Mouse (Mus musculus) kidney, embryonic 16.5 days (tissue): Measurements from ENCODE around the gene Hsf4. TPM values are rescaled to one million over a fixed set of nuclear protein-coding genes. Genes with fewer than 3 reads are reported as not detected.

Source experiments
- ATAC-seq: fragments of 200-750 bp; cut with Nextera tagmentation; 2 replicates; pipeline ENCODE4 v1.8.0; 2017; ENCODE audit warnings: moderate TSS enrichment; ENCODE audit not compliant: low FRiP score, low TSS enrichment
- H3K27ac ChIP-seq: fragments of 300-500 bp; sonication (generic); 2 replicates; pipeline ENCODE4 v1.5.1; 2014; ENCODE audit warnings: low read length
- H3K27me3 ChIP-seq: fragments of 300-500 bp; sonication (generic); 2 replicates; pipeline ENCODE4 v1.6.1; 2014; ENCODE audit warnings: low read length, control low read depth, mixed read lengths; ENCODE audit not compliant: insufficient read depth
- H3K36me3 ChIP-seq: fragments of 300-500 bp; sonication (generic); 2 replicates; pipeline ENCODE4 v1.6.1; 2014; ENCODE audit warnings: low read length, control low read depth, mixed read lengths; ENCODE audit not compliant: insufficient read depth
- H3K4me1 ChIP-seq: fragments of 300-500 bp; sonication (generic); 2 replicates; pipeline ENCODE4 v1.6.1; 2014; ENCODE audit warnings: low read length, control low read depth, mixed read lengths; ENCODE audit not compliant: insufficient read depth
- H3K4me2 ChIP-seq: fragments of 300-500 bp; sonication (generic); replicated peaks from 2 replicates; pipeline ENCODE4 v1.6.1; 2014; ENCODE audit warnings: low read depth, low read length
- H3K4me3 ChIP-seq: fragments of 300-500 bp; sonication (generic); 2 replicates; pipeline ENCODE4 v1.5.1; 2014; ENCODE audit warnings: mild to moderate bottlenecking, low read length
- H3K9ac ChIP-seq: fragments of 300-500 bp; sonication (generic); replicated peaks from 2 replicates; pipeline ENCODE4 v1.6.1; 2014; ENCODE audit warnings: low read length
- H3K9me3 ChIP-seq: fragments of 300-500 bp; sonication (generic); 2 replicates; pipeline ENCODE4 v1.6.1; 2016; ENCODE audit warnings: low read length, control low read depth
- WGBS: fragments of 180-500 bp; shearing (Covaris S2); extraction: QIAGEN DNeasy Blood & Tissue Kit; methylation state at CpG from one replicate; pipeline ENCODE4 v1.1.7; 2014; 5-methylcytosine and 5-hydroxymethylcytosine counted together
- polyA plus RNA-seq: library from polyadenylated mRNA; unstranded; fragments of >200 nt; fragmentation: Nextera tagmentation; extraction: Ambion mirVana; gene quantifications from 2 replicates; pipeline ENCODE4 v1.2.1, GENCODE M21; 2015

Gene Hsf4
- polyA plus RNA-seq, 1 experiment from 2014 or later, result 0.16 TPM

DNA sequence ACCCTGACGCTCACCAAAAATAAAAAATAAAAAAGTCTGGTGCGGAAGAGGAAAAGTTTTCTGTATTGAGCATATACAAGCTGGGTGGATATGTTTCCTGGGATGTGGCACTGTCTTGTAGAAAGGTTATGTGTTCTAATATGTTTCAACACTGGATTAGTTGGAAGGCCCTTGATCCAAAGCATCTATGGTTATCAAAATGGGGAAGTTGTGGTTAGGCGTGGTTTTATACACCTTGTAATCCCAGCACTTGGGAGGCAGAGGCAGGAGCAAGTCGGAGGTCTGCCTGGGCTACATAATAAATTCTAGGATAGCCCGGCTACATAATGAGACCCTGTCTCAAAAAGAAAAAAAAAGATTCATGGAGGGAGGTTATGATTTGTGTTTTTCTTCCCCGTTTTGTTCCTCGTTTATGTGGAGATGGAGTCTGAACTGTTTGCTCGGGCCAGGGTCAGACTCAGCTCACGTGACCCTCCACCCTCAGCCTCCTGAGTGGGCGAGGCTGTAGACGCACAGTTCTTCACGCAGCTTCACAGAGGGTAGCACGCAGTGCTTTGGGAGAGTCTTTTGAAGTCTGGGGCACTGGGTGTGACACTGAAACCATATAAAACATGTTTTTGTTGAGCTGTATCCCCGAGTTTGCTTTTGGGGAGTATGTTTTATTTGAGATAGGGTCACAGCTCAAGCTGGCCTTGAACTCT, 32.0 kb upstream of the Hsf4 start:
- H3K9ac ChIP-seq, result no peak overlapping the region
- H3K9me3 ChIP-seq, result no peaks in the 10 kb centered on the region
- H3K4me3 ChIP-seq, result no peak overlapping the region
- no peak for ATAC-seq
- WGBS, result 80% methylated on average over 14 of the region's 14 CpGs
- no peaks in the 10 kb centered on the region for H3K27me3 ChIP-seq
- H3K4me2 ChIP-seq, result no peak overlapping the region
- no peaks in the 10 kb centered on the region for H3K4me1 ChIP-seq
- H3K36me3 ChIP-seq, result peaks cover 36% of the 10 kb centered on the region
- H3K27ac ChIP-seq, result no peak overlapping the region

GRCm38 (mm10) chr8:105241016-105241415, 28.6 kb upstream of the Hsf4 start:
- no peak overlapping the region for H3K4me2 ChIP-seq
- H3K9ac ChIP-seq, result no peak overlapping the region
- no peak overlapping the region for H3K27ac ChIP-seq
- 97% methylated on average over 7 of the region's 7 CpGs for WGBS
- no peaks in the 10 kb centered on the region for H3K4me1 ChIP-seq
- no peaks in the 10 kb centered on the region for H3K9me3 ChIP-seq
- no peak for ATAC-seq
- peaks cover 30% of the 10 kb centered on the region for H3K36me3 ChIP-seq
- H3K4me3 ChIP-seq, result no peak overlapping the region
- no peaks in the 10 kb centered on the region for H3K27me3 ChIP-seq

- H3K36me3 ChIP-seq, result peaks cover 41% of the 10 kb centered on the region
- 92% methylated on average over 6 of the region's 6 CpGs for WGBS
- ATAC-seq, result no peak
- H3K9me3 ChIP-seq, result no peaks in the 10 kb centered on the region
- H3K4me2 ChIP-seq, result no peak overlapping the region
- no peak overlapping the region for H3K4me3 ChIP-seq
- no peak overlapping the region for H3K27ac ChIP-seq
- H3K9ac ChIP-seq, result no peak overlapping the region
- H3K4me1 ChIP-seq, result peaks cover 11% of the 10 kb centered on the region
- H3K27me3 ChIP-seq, result peaks cover 9% of the 10 kb centered on the region; the same call in 1 of the 2 replicates
These were observed 17.6 kb upstream of the Hsf4 start for GRCm38 (mm10) chr8:105251954-105252353.

DNA sequence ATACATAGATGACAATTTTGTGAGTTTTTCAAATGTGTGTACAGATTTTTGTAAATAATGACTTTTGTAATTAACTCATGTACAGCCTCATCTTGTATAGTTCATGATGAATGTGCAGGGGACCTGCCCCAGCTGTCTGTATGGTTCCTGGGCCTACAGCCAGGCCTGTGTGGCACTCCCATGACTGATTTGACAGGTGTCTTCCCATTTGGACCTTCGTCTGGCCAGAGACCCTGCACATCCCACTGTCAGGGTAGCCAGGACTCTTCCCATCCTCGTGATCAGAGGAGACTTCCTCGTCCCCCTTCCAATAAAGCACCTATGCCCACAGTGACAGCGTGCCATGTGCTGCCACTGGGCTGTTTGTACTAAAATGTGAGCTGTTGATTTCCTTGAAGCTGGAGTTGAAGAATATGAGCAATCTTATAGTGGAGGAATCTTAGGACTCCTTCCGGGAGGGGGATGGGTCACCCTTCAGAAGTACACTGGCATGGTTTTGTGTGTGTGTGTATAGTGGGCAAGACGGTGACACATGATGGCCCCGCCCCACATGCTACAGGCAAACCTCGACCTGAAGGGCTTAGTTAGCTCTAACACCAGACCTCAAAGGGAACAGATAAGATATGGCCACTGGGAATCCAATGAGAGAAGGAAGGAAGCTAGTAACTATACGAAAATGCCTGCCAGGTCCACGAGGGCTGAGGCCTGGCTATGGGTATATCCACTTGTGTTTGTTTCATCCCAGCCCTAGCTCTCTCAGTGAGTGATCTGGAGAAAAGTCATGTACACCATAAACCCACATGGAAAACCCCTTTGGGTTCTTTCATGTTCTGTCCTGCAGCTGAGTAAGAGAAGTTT, 16.7 kb upstream of the Hsf4 start:
- peaks cover 41% of the 10 kb centered on the region for H3K36me3 ChIP-seq
- no peak overlapping the region for H3K4me3 ChIP-seq
- 86% methylated on average over 10 of the region's 10 CpGs for WGBS

DNA sequence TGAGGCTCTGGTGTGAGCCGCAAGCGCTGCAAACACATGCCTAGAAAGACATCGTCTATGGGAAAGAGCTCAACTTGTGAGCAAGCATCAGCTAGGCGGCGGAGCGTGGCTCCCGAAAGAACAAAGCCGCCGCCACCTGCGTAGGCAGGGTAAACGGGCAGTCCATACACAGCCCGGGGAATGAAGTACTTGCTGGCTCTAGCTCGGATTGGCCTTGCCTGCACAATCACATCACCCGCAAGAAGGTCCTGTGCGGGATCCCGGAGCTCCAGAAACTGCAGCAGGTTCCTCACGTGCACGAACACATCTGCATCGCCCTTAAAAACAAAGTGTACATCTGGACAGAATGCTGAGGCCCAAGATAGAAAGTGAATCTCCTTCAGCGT, 15.8 kb upstream of the Hsf4 start:
- peak overlapping the region; percentile 47 for H3K9ac ChIP-seq

More for the DNA sequence above, 16.7 kb upstream of the Hsf4 start:
- no peak overlapping the region for H3K27ac ChIP-seq
- peaks cover 15% of the 10 kb centered on the region for H3K27me3 ChIP-seq
- no peak for ATAC-seq
- no peak overlapping the region for H3K9ac ChIP-seq
- H3K4me1 ChIP-seq, result peaks cover 11% of the 10 kb centered on the region
- no peaks in the 10 kb centered on the region for H3K9me3 ChIP-seq
- H3K4me2 ChIP-seq, result no peak overlapping the region

GRCm38 (mm10) chr8:105254152-105254965, 15.2 kb upstream of the Hsf4 start:
- Histone ChIP-seq H3K27ac (peak overlapping the region; percentile 68), H3K27me3 (peaks cover 30% of the 10 kb centered on the region), H3K36me3 (peaks cover 31% of the 10 kb centered on the region), H3K4me2 (peak overlapping the region; percentile 97), H3K9ac (peak overlapping the region; percentile 73), H3K9me3 (no peaks in the 10 kb centered on the region), H3K4me3 (peak overlapping the region; percentile 64), H3K4me1 (peaks cover 21% of the 10 kb centered on the region)
- under 1% methylated on average over 71 of the region's 74 CpGs for WGBS
- peak; percentile 86 for ATAC-seq

More for the DNA sequence above, 15.8 kb upstream of the Hsf4 start:
- Histone ChIP-seq H3K9me3 (no peaks in the 10 kb centered on the region), H3K36me3 (peaks cover 34% of the 10 kb centered on the region), H3K4me3 (peak overlapping the region; percentile 64), H3K27ac (no peak overlapping the region), H3K4me1 (peaks cover 15% of the 10 kb centered on the region), H3K4me2 (peak overlapping the region; percentile 97), H3K27me3 (peaks cover 24% of the 10 kb centered on the region)
- WGBS, result 35% methylated on average over 20 of the region's 20 CpGs
- ATAC-seq, result peak; percentile 40; the same call in 1 of the 2 replicates

- 2% methylated on average over 14 of the region's 14 CpGs for WGBS
- H3K27me3 ChIP-seq, result peaks cover 34% of the 10 kb centered on the region
- peak; percentile 74 for ATAC-seq
These were observed 14.6 kb upstream of the Hsf4 start, which contains the start of gene B3gnt9 for GRCm38 (mm10) chr8:105254966-105255350. Gene B3gnt9 (minus strand): TSS chr8:105255153.

GRCm38 (mm10) chr8:105257318-105258114, 12.1 kb upstream of the Hsf4 start:
- Histone ChIP-seq H3K4me3 (no peak overlapping the region), H3K27me3 (peaks cover 56% of the 10 kb centered on the region)

More at GRCm38 (mm10) chr8:105254966-105255350, 14.6 kb upstream of the Hsf4 start, which contains the start of gene B3gnt9:
- H3K4me3 ChIP-seq, result peak within 1 kb of the TSS; percentile 64
- H3K27ac ChIP-seq, result peak within 1 kb of the TSS; percentile 68
- H3K9me3 ChIP-seq, result no peaks in the 10 kb centered on the region
- peaks cover 26% of the 10 kb centered on the region for H3K4me1 ChIP-seq
- peaks cover 26% of the 10 kb centered on the region for H3K36me3 ChIP-seq
- peak within 1 kb of the TSS; percentile 73 for H3K9ac ChIP-seq
- peak within 1 kb of the TSS; percentile 97 for H3K4me2 ChIP-seq

More at GRCm38 (mm10) chr8:105257318-105258114, 12.1 kb upstream of the Hsf4 start:
- H3K9me3 ChIP-seq, result peaks cover 3% of the 10 kb centered on the region; the same call in 1 of the 2 replicates
- no peak for ATAC-seq
- H3K36me3 ChIP-seq, result 0 out of 2 replicates have a peak, but pooled peaks cover 3% of the 10 kb centered on the region
- H3K27ac ChIP-seq, result no peak overlapping the region
- H3K4me2 ChIP-seq, result no peak overlapping the region
- WGBS, result 63% methylated on average over 7 of the region's 7 CpGs
- H3K9ac ChIP-seq, result no peak overlapping the region
- peaks cover 27% of the 10 kb centered on the region for H3K4me1 ChIP-seq
